Mouse (Mus musculus) forebrain, embryonic 15.5 days (tissue): ENCODE results near the gene Gm42688. TPM values are rescaled to one million over a fixed set of nuclear protein-coding genes. Genes with fewer than 3 reads are reported as not detected.

Source experiments
- ATAC-seq: fragments of 200-750 bp; cut with Nextera tagmentation; replicated peaks from 2 replicates; pipeline ENCODE4 v1.8.0; 2017; ENCODE audit warnings: mild to moderate bottlenecking, moderate TSS enrichment, moderate library complexity
- H3K27ac ChIP-seq: fragments of 300-500 bp; sonication (generic); replicated peaks from 2 replicates; pipeline ENCODE4 v1.5.1; 2015; ENCODE audit warnings: mild to moderate bottlenecking, inconsistent platforms
- H3K27me3 ChIP-seq: fragments of 300-500 bp; sonication (generic); 2 replicates; pipeline ENCODE4 v1.6.1; 2015; ENCODE audit warnings: inconsistent platforms
- H3K36me3 ChIP-seq: fragments of 300-500 bp; sonication (generic); 2 replicates; pipeline ENCODE4 v1.6.1; 2015; ENCODE audit warnings: mild to moderate bottlenecking, inconsistent platforms
- H3K4me1 ChIP-seq: fragments of 300-500 bp; sonication (generic); 2 replicates; pipeline ENCODE4 v1.6.1; 2015; ENCODE audit warnings: inconsistent platforms
- H3K4me2 ChIP-seq: fragments of 300-500 bp; sonication (generic); replicated peaks from 2 replicates; pipeline ENCODE4 v1.6.1; 2015; ENCODE audit warnings: mild to moderate bottlenecking, inconsistent platforms
- H3K4me3 ChIP-seq: fragments of 300-500 bp; sonication (generic); 2 replicates; pipeline ENCODE4 v1.5.1; 2015; ENCODE audit warnings: mild to moderate bottlenecking, inconsistent platforms
- H3K9ac ChIP-seq: fragments of 300-500 bp; sonication (generic); replicated peaks from 2 replicates; pipeline ENCODE4 v1.6.1; 2015; ENCODE audit warnings: mild to moderate bottlenecking, inconsistent platforms
- H3K9me3 ChIP-seq: fragments of 300-500 bp; sonication (generic); 2 replicates; pipeline ENCODE4 v1.6.1; 2016; ENCODE audit warnings: inconsistent platforms
- WGBS: fragments of 180-500 bp; shearing (Covaris S2); methylation state at CpG from one replicate; pipeline ENCODE4 v1.1.7; 2015; ENCODE audit warnings: mixed read lengths; 5-methylcytosine and 5-hydroxymethylcytosine counted together
- polyA plus RNA-seq: library from polyadenylated mRNA; unstranded; fragments of >200 nt; fragmentation: Nextera tagmentation; extraction: Ambion mirVana; gene quantifications from 2 replicates; pipeline ENCODE4 v1.2.1, GENCODE M21; 2015

Gm42688 gene
- polyA plus RNA-seq, 1 experiment from 2014 or later = 4.3 TPM

DNA sequence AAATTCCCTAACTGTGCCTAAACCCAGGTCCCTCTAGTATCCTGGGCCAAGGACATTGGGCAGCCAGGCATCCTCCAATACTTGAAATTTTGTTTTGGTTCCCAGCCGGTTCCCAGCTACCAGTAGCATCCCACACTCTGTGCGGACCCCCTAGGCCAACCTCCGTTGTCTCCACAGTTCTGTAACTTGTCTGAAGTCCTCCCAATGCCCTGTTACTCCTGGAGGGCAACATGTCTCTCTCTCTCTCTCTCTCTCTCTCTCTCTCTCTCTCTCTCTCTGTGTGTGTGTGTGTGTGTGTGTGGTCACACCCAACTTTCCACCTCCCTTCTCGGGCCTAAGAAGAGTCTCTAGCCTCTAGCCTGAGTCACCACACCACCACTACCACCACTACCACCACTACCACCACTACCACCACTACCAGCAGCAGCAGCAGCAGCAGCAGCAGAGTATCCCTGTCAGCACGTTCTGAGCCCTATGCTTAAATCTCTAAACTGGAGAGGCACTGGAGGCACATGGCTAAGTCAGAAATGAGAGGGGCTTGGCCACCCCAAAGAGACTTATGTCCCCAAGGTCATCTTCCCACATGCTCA is 35.0 kb downstream of the Gm42688 start:
- 22% methylated on average over 5 of the region's 5 CpGs for WGBS
- no peaks in the 10 kb centered on the region for H3K36me3 ChIP-seq
- peak overlapping the region; percentile 64 for H3K27ac ChIP-seq
- peaks cover 5% of the 10 kb centered on the region; the same call in 1 of the 2 replicates for H3K27me3 ChIP-seq
- 0 out of 2 replicates have a peak, but pooled peaks have one; percentile 7 for ATAC-seq
- peak overlapping the region; percentile 35 for H3K4me3 ChIP-seq
- H3K9ac ChIP-seq = peak overlapping the region; percentile 46; the same call in 1 of the 2 replicates
- H3K4me2 ChIP-seq = peak overlapping the region; percentile 47
- no peaks in the 10 kb centered on the region for H3K9me3 ChIP-seq
- peaks cover 20% of the 10 kb centered on the region for H3K4me1 ChIP-seq

DNA sequence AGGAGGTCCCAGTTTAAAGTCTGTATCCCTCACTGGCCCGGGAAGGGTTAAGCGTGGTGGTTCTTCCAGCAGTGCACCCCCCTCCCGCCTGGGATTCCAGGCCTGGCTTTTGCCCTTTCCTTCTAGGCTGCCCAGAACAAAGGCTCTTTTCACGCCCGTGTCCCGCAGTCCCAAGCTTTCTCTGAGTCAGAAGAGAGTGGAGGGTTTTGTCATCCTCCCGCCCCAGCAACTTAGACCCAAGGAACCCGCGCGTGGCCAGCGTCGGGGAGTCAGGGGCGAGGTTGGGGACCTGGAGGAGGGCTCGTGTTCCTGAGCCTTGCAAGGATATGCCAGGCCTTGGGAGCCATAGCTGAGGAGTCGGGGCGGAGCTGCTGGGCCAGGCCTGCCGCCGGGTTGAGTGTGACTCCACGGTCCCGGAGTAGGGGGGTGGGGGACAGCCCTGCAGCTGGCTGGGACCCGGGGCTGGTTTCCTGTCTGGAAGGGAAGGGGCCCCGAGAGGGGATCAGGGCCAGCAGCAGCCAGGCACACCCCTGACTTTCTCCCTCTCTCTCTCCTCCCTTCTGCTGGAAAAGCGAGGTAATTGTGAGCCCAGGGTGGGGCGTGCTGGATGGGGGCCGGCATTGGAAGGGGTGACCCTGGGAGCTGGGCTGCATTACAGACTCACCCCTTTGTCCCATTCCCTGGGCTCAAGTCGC is 35.6 kb downstream of the Gm42688 start:
- peaks cover 22% of the 10 kb centered on the region for H3K4me1 ChIP-seq
- peaks cover 5% of the 10 kb centered on the region; the same call in 1 of the 2 replicates for H3K27me3 ChIP-seq
- no peaks in the 10 kb centered on the region for H3K9me3 ChIP-seq
- peak overlapping the region; percentile 46 for H3K9ac ChIP-seq
- peak; percentile 67 for ATAC-seq
- no peaks in the 10 kb centered on the region for H3K36me3 ChIP-seq
- peak overlapping the region; percentile 47 for H3K4me2 ChIP-seq
- peak overlapping the region; percentile 64 for H3K27ac ChIP-seq
- WGBS = 2% methylated on average over 26 of the region's 26 CpGs
- peak overlapping the region; percentile 35 for H3K4me3 ChIP-seq

DNA sequence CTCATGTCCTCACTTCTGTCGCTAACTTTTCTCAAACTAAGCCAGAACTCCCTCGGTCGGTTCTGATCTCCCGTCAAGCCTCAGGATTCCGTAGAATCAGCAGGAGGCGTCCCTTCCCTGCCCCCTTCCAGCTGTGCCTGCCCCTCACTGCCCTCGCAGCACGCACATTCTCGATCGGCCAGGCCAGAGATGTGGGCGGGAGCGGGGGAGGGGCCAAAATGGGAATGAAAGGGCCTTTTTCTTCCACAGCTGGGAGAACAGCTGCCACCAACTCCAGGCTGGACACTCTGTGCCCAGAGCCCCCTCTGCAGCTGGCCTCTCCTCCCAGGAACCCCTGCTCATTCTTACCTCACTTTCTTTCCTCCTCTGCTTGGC is 36.1 kb downstream of the Gm42688 start:
- peaks cover 27% of the 10 kb centered on the region for H3K4me1 ChIP-seq
- peak overlapping the region; percentile 64 for H3K27ac ChIP-seq
- H3K4me3 ChIP-seq = peak overlapping the region; percentile 35
- ATAC-seq = peak; percentile 37
- WGBS = 1% methylated on average over 12 of the region's 12 CpGs
- H3K9ac ChIP-seq = peak overlapping the region; percentile 46
- H3K36me3 ChIP-seq = no peaks in the 10 kb centered on the region
- H3K9me3 ChIP-seq = no peaks in the 10 kb centered on the region
- H3K27me3 ChIP-seq = peaks cover 5% of the 10 kb centered on the region; the same call in 1 of the 2 replicates
- H3K4me2 ChIP-seq = peak overlapping the region; percentile 47

DNA sequence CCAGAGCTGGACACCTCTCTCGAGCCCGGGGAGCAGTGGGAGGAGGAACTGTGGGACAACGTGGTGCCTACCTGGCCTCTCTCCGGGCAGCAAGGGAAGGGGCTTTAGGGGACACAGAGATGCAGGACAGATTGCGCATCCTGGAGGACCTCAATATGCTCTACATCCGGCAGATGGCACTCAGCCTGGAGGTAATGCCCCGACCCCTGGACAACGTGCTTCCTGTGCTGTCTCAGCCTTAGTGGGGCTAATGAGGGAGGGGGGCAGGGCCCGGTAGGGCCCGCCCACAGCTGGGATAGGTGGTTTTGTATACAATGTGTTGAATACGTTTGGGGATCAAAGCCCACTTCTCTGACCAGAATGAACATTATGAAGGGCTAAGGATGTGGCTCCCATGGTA is 36.6 kb downstream of the Gm42688 start:
- Histone ChIP-seq H3K9me3 (no peaks in the 10 kb centered on the region), H3K36me3 (no peaks in the 10 kb centered on the region), H3K27ac (peak overlapping the region; percentile 64), H3K4me3 (peak overlapping the region; percentile 35), H3K4me1 (peaks cover 27% of the 10 kb centered on the region), H3K9ac (peak overlapping the region; percentile 46; the same call in 1 of the 2 replicates), H3K4me2 (peak overlapping the region; percentile 47), H3K27me3 (peaks cover 5% of the 10 kb centered on the region; the same call in 1 of the 2 replicates)
- no peak for ATAC-seq
- WGBS = 2% methylated on average over 11 of the region's 11 CpGs

DNA sequence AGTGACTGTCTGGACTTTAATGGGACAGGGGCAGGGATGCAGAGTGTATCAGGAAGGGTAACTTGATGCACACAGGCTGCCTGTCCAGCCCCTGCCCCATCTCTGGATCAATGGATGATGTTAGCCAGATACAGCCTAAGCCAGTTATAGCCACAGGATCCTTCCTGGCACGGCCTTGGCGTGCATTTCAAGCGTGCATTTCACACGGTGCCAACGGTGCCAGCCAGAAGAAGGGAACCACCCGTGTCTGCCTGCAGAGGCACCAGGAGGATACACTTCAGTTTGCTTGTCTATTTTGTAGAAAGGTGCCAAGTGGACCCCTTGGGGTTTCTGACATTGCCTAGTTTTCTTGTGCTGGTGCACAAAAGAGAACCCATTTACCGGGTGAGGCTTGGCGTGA is 38.6 kb downstream of the Gm42688 start:
- Histone ChIP-seq H3K27me3 (peaks cover 2% of the 10 kb centered on the region; the same call in 1 of the 2 replicates), H3K4me2 (no peak overlapping the region), H3K9me3 (no peaks in the 10 kb centered on the region), H3K4me1 (peaks cover 27% of the 10 kb centered on the region), H3K27ac (no peak overlapping the region), H3K4me3 (no peak overlapping the region), H3K9ac (no peak overlapping the region), H3K36me3 (no peaks in the 10 kb centered on the region)
- 88% methylated on average over 8 of the region's 8 CpGs for WGBS
- ATAC-seq = no peak

DNA sequence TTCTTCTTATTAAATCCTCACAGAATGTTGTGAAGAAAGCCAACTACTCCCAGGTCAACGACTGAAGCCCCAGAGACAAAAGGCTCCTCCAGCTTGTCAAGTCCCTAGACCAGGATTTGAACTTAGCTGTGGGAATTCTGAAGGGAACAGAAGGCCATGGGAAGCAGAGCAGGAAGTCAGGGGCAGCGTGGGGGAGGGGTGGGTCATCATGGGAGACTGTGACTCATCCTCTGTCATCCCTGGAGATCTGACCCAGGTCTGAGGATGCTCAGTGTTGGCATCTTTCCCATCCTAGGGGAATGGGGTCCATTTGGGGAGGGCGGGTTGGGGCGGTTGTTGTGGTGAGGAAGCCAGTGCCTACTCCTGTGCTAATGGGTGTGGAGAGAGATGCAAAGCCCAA is 40.2 kb downstream of the Gm42688 start:
- no peak for ATAC-seq
- Histone ChIP-seq H3K4me2 (peak overlapping the region; percentile 56; the same call in 1 of the 2 replicates), H3K4me3 (no peak overlapping the region), H3K9ac (peak overlapping the region; percentile 53; the same call in 1 of the 2 replicates), H3K27me3 (no peaks in the 10 kb centered on the region; the same call in 1 of the 2 replicates), H3K4me1 (peaks cover 26% of the 10 kb centered on the region), H3K9me3 (no peaks in the 10 kb centered on the region), H3K27ac (no peak overlapping the region), H3K36me3 (no peaks in the 10 kb centered on the region)
- 41% methylated on average over 4 of the region's 4 CpGs for whole genome bisulfite sequencing

DNA sequence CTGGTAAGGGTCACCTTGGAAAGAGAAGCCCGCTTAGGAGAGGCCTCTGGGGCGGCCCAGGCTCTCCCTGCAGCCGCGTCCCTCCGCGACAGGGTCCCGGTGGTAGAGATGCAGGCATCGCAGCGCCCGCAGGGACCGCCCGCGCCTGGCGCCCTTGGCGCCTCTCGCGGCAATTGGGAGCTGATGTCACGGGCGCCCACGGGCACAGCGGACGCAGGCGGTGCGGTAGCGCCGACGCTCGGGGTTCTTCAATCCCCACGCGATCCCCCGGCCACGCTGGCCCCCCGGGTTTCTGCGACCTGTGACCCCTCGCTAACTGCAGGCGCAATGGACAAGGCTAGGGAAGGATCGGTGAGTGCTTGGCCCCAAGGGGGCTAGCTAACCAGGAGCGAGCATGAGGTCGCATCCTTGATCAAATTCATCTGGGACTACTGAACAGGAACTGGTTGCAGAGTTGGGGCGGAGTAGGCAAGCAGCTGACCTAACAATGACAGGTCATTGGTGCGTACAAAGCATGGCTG is 40.9 kb downstream of the Gm42688 start:
- Histone ChIP-seq H3K27me3 (no peaks in the 10 kb centered on the region; the same call in 1 of the 2 replicates), H3K4me3 (peak overlapping the region; percentile 38), H3K9ac (peak overlapping the region; percentile 53), H3K4me2 (peak overlapping the region; percentile 56), H3K27ac (no peak overlapping the region), H3K4me1 (peaks cover 20% of the 10 kb centered on the region), H3K9me3 (no peaks in the 10 kb centered on the region), H3K36me3 (no peaks in the 10 kb centered on the region)
- WGBS = 2% methylated on average over 41 of the region's 41 CpGs
- peak; percentile 23; the same call in 1 of the 2 replicates for ATAC-seq

DNA sequence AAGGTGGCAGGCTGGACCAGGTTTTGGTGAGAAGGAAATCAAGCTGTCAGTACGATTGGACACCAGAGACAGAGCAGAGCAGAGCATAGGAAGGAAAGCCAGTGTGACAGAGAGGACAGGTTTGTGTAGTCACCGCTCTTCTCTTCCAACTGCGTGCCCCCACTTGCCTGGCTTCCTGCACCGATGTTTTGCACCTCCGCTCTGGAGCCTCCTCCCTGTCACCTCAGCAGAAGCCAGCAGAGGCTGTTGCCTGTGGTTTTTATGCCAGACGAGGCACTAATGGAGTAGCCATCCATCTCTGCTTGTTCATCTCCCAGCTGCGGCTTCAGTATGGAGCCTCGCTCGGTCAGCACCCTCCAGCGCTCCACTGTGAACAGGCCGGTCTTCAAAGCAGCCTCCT is 41.5 kb downstream of the Gm42688 start:
- H3K27ac ChIP-seq = no peak overlapping the region
- WGBS = 50% methylated on average over 11 of the region's 11 CpGs
- no peaks in the 10 kb centered on the region; the same call in 1 of the 2 replicates for H3K27me3 ChIP-seq
- H3K36me3 ChIP-seq = no peaks in the 10 kb centered on the region
- H3K4me3 ChIP-seq = no peak overlapping the region
- peaks cover 14% of the 10 kb centered on the region for H3K4me1 ChIP-seq
- no peak for ATAC-seq
- H3K9ac ChIP-seq = no peak overlapping the region
- H3K9me3 ChIP-seq = no peaks in the 10 kb centered on the region
- H3K4me2 ChIP-seq = no peak overlapping the region

DNA sequence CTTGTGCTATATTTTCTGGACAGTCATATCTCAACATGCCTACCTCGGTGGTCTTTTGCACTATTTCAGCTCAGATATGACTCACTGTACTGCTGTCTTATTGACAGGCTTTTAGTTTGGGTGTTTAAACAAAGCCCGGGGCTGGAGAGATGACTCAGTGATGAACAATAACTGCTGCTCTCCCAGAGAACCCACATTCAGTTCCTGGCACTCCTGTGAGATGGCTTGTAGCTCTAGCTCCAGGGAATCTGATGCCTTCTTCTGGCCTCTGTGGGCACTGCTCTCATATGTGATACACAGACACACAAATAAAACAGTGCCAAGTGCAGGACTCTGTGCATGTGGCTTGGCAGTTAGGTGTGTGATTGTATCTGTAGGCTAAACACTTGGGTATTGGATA is 43.8 kb downstream of the Gm42688 start:
- H3K4me3 ChIP-seq = no peak overlapping the region
- no peaks in the 10 kb centered on the region for H3K36me3 ChIP-seq
- no peak overlapping the region for H3K4me2 ChIP-seq
- H3K4me1 ChIP-seq = peaks cover 8% of the 10 kb centered on the region
- WGBS = 83% methylated on average over 2 of the region's 2 CpGs
- no peak overlapping the region for H3K27ac ChIP-seq
- no peaks in the 10 kb centered on the region for H3K9me3 ChIP-seq
- no peaks in the 10 kb centered on the region; the same call in 1 of the 2 replicates for H3K27me3 ChIP-seq
- no peak overlapping the region for H3K9ac ChIP-seq
- no peak for ATAC-seq

DNA sequence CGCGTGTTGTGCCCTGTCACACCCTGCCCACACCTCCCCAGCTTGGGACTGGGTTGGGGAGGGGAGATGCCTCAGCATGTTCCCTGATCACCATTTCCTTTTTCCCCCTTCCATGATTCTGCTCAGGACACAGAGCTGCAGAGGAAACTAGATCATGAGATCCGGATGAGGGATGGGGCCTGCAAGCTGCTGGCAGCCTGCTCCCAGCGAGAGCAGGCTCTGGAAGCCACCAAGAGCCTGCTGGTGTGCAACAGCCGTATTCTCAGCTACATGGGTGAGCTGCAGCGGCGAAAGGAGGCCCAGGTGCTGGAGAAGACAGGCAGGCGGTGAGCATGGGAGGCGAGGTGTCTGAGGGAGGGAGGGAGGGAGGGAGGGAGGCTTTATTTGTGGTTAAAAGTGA is 44.4 kb downstream of the Gm42688 start:
- no peak overlapping the region for H3K9ac ChIP-seq
- no peaks in the 10 kb centered on the region for H3K36me3 ChIP-seq
- no peak overlapping the region for H3K4me2 ChIP-seq
- H3K4me1 ChIP-seq = peaks cover 8% of the 10 kb centered on the region
- no peak overlapping the region for H3K27ac ChIP-seq
- ATAC-seq = no peak
- WGBS = 80% methylated on average over 9 of the region's 9 CpGs
- no peak overlapping the region for H3K4me3 ChIP-seq
- no peaks in the 10 kb centered on the region for H3K9me3 ChIP-seq
- H3K27me3 ChIP-seq = no peaks in the 10 kb centered on the region; the same call in 1 of the 2 replicates

DNA sequence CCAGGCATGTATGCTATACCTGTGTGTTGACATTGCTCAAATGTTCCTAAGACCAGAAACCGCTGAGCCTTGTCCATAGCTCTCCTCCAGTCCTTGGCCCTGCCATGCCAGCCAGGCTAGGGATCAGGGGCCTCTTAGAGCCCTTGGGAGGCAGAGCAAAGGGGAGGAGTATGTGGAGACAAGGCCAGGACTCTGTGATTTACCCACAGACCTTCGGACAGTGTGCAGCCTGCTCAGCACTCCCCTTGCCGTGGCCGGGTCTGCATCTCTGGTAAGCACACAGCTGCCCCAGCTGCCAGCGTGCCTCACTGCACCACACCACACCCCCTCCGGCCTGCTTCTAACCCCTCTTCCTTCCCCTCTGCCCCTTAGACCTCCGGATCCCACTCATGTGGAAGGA is 45.9 kb downstream of the Gm42688 start:
- no peaks in the 10 kb centered on the region for H3K36me3 ChIP-seq
- WGBS = 56% methylated on average over 7 of the region's 7 CpGs
- no peak overlapping the region for H3K9ac ChIP-seq
- peaks cover 2% of the 10 kb centered on the region for H3K4me1 ChIP-seq
- no peak overlapping the region for H3K4me3 ChIP-seq
- no peaks in the 10 kb centered on the region; the same call in 1 of the 2 replicates for H3K27me3 ChIP-seq
- H3K27ac ChIP-seq = no peak overlapping the region
- no peaks in the 10 kb centered on the region for H3K9me3 ChIP-seq
- no peak overlapping the region for H3K4me2 ChIP-seq
- ATAC-seq = no peak

DNA sequence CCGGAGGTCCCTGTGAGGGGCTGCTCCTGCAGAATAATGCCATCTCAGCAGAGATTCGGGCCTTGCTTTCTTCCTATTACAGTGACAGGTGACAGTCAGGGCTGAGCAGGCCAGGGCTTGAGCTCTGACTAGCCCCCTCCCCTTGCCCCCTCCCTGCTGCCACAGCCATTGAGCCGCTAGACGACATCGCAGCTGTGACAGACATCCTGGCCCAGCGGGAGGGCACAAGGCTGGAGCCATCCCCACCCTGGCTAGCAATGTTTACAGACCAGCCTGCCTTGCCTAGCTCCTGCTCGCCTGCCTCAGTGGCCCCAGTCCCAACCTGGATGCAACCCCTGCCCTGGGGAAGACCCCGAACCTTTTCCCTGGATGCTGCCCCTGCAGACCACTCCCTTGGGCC is 50.3 kb downstream of the Gm42688 start:
- H3K9ac ChIP-seq = no peak overlapping the region
- 23% methylated on average over 8 of the region's 8 CpGs for WGBS

More for the DNA sequence above, 50.3 kb downstream of the Gm42688 start:
- peaks cover 5% of the 10 kb centered on the region; the same call in 1 of the 2 replicates for H3K36me3 ChIP-seq
- no peak for ATAC-seq
- no peaks in the 10 kb centered on the region for H3K27me3 ChIP-seq
- H3K4me1 ChIP-seq = peaks cover 20% of the 10 kb centered on the region
- H3K27ac ChIP-seq = no peak overlapping the region
- no peaks in the 10 kb centered on the region for H3K9me3 ChIP-seq
- no peak overlapping the region for H3K4me3 ChIP-seq
- no peak overlapping the region for H3K4me2 ChIP-seq
